Mouse (Mus musculus): ENCODE measurements at regions not wholly inside any gene's neighbourhood (a gene's known extent, or its start where the extent isn't known, plus 50 kb on each side); places are given as distances from the start of the nearest gene placed in this dataset.

- DNase-seq, result no peak
Observed at GRCm38 (mm10) chr1:57666179-57666693, 107.7 kb upstream of the Spats2l start.

GRCm38 (mm10) chr1:57673415-57673814, 100.5 kb upstream of the Spats2l start:
- no peak for DNase-seq

GRCm38 (mm10) chr1:57673957-57674699, 99.8 kb upstream of the Spats2l start:
- DNase-seq, result no peak

- no peak for DNase-seq
Observed at GRCm38 (mm10) chr1:57684387-57685162, 89.4 kb upstream of the Spats2l start.

- no peak for DNase-seq
Observed at GRCm38 (mm10) chr1:57689253-57689652, 84.7 kb upstream of the Spats2l start.

- DNase-seq, result peak; percentile 5
Observed at GRCm38 (mm10) chr1:57707906-57708305, 66.1 kb upstream of the Spats2l start.

- no peak for DNase-seq
Observed at GRCm38 (mm10) chr1:57712916-57713503, 61.0 kb upstream of the Spats2l start.

GRCm38 (mm10) chr1:57717139-57717800, 56.7 kb upstream of the Spats2l start:
- no peak for DNase-seq

- DNase-seq, result no peak
Observed at GRCm38 (mm10) chr1:57718409-57718808, 55.6 kb upstream of the Spats2l start.
